Mouse (Mus musculus) cerebellum, postnatal 10 days (tissue): ENCODE data around the gene 1300017J02Rik.

ENCODE experiments used
- DNase-seq, 2 experiments: peaks; one replicate each; pipeline ENCODE4 v3.0.0; 2021; ENCODE audit warnings: mixed read lengths in 2 of 2

1300017J02Rik gene

DNA sequence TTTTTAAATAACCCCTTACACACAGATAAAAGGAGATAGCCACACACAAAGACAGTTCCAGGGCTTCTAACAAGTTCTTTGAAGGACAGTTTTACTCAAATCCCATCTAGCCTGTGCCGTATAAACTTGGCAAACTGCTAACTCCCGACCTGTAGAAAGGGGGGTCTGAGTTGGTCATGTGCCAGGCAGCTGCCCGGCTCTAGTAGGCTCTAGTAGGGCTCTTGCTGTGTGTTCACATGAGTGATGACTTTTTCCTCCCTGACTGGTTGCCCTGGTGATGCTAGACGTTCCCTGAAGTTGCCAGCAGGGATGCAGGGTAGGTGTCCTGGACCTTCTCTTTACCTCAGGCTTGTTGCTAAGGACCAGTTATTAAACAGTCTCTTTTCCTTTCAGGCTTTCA lies 33.8 kb downstream of the 1300017J02Rik start:
- peak in 1 of 2 experiments; percentile 25 for DNase-seq

DNA sequence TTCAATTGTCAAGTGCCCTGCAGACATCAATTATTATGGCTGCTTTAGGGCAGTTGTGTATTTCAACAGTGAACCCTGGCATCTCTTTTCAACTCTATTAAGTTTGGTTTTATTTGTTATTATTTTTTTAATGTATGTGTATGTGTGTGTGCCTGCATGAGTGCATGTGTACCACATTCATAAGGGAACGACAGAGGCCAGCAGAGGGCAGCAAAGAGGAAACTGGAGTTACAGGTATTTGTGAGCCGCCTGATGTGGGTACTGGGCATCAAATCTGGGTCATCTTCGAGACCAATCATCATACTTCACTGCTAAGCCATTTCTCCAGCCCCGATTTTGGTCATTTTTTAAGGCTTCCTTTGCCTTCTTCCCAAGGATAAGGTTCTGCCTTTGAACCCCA lies 39.1 kb downstream of the 1300017J02Rik start:
- no peak for DNase-seq

DNA sequence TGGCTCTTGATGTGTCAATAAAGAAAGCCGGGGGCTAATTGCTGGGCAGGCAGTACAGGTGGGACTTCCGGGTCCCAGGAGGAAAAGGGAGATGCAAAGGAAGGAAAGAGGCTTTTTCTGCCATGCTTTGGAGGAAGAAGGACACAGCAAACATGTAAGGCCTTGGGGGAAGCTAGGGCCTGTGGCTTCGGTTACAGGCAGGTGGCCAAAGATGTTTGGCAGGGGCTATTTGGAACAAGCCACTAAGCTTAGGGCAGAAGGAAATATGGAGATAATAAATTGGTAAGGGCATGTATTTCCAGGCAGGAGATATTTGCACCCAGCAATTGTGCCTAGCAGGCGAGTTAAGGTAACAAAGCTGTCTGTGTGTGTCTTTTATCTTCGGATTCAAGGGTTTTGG lies 52.0 kb downstream of the 1300017J02Rik start:
- peak; percentile 90 to 92 for DNase-seq

DNA sequence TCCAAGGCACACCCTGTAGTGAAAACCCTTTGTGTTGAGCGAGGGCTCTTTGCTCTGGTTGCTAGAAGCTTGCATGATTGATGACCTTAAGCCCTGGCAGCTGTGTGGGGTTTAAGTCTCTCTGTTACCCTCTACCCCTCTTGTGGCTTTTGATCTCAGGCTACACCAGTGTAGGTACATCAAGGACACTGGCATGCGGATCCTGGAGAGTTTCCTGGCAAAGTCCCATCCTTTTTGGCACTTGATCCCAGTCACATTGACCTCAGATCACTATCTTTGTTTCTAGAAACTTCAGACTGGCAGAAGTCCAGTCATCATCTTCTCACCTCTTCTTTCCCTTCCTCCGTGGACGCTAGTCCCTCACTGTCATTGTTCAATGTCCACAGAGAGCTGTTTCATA lies 56.3 kb downstream of the 1300017J02Rik start:
- DNase-seq, result no peak

DNA sequence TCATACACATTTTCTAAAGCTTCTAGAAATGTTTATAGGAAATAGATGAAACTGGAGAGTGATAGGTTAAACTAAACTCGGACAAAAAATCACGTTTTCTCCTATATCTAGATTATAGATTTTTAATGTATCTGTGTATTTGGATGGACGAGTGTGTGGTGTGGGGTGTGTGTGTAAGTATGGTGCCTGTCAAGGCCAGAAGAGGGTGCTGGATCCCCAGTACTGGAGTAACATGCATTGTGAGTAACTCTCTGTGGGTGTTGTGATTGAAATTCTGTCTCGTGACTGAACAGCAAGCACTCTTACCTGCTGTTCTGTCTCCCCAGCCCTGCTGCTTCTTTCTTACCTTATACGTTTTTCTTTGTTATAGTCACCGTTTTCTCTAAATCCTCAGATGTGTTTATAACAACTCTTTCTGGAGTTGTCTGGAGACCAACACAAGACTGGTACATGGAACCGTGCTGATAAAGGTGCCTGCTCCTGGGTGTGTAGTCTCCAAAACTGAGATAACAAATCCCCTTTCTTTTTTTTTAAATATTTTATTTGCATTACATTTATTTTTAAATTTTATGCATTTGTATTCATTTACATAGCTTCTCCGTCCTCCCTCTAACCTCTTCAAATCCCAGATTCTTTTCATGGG lies 58.2 kb downstream of the 1300017J02Rik start:
- DNase-seq, result no peak

DNA sequence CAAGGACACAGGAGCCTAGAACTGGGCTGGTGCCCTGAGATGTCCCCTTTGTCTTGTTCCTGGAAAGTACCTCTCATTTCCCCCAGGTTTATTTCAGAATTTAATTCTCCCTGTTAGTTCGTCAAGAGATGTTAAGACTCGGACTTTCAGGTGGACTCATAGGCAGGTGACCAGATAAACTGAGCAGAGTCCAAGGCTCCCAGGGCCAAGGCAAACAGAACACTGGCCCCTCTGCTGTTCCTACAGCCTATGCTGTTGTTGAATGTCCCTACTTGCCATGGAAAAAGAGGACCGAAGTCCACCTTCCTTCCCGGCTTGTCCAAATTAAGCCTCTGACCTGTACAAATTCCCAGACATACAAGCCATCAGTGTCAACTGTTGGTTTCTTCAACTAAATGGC lies 61.2 kb downstream of the 1300017J02Rik start:
- DNase-seq, result no peak

DNA sequence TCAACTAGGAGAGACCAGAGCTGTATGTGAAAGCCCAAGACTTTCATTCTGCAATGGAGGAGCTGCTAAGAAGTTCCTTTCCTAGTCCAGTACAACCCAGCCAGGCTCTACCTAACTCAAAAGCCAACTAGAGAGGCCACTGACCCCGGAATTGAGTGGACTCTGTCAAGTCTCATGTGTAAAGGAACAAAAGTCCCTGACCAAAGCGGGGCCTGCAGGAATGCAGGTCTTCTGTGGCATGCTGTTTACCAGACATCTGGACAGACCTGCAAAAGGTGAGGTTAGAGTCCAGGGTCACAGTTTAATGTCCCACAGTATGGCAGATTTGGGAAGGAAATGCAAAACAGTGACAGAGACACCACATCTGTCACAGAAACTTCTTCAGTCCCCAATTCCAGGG lies 63.7 kb downstream of the 1300017J02Rik start:
- no peak for DNase-seq

DNA sequence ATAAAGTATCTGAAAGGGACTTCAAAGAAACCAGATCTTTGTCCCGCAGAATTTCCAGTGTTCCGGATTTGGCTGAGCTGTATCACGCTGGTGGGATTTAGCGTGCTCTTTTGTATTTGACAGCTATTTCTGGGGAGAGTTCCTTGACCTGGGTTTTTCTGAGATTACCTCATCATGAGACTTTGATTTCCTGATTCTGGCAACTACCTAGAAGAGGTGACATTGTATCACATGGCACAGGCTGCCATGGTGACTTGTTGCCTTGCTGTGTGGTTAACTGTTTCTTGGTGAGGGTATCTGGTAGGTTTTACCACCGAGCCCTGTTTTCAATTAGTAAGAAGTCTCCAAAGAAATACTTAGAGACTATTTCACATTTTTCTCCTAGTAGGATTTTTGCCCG lies 65.4 kb downstream of the 1300017J02Rik start:
- no peak for DNase-seq

DNA sequence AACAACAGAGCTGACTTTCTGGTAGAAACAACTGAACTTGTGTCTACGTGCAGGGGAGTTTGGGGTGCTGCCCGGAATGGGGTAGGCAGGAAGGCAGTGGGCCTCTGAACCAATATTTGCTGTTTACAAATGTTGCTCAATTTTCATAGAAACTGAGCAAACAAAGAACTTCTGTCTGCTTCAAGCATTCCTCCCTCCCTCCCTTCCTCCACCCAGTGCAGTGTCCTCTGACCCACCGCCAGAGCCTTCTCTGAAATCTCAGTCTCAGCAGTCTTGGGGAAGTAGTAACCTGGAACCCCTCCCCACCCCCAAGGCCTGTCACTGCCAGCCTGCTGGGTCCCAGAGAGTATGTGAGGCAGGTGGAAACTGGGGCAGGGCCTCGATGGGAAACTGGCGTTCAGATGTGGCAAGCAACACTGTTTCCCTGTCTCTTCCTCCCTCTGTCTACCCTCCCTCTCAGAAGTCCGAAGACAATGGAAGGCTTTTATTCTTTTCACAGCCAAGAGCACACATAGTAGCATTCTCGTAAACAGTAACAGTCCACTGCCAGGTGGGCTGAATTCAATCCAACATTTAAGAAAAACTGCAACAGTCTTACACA lies 70.2 kb downstream of the 1300017J02Rik start:
- DNase-seq, result no peak

DNA sequence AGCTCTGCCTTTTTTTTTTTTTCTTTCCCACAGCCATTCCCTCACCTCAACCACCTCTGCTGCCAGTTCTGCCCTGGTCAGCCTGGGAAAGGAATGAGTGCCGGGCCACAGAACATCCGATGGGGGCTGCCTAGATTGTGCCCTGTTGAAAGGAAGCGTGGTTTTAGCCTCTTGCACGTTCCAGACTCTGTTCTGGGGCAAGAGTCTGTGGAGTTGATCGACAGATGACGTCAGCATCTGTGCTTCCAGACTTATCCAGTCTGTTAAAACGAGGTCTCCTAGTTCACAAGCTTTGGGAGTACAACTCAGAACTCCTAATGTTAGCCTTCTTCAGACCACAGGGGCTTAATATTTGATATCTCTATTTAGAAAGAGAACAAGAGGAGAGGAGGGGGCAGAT lies 70.8 kb downstream of the 1300017J02Rik start:
- DNase-seq, result no peak

DNA sequence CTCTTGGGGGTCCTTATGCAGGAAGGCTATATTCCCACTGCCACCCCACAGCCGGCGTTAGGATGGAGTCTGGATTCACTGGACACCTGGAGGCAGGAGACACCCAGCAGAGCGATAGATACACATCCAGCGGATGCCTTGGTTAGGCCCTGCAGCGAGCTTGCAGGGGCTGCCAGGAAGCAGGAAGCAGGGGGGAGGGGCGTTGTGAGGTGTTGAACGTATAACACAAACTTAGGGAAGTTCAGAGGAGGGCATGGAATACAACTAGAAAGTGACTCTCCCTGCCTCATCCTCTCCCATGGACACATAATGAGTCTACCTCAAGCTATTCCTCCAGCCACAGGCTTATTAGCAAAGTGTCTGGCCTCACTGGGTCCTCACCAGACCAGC lies 71.9 kb downstream of the 1300017J02Rik start:
- DNase-seq, result no peak

DNA sequence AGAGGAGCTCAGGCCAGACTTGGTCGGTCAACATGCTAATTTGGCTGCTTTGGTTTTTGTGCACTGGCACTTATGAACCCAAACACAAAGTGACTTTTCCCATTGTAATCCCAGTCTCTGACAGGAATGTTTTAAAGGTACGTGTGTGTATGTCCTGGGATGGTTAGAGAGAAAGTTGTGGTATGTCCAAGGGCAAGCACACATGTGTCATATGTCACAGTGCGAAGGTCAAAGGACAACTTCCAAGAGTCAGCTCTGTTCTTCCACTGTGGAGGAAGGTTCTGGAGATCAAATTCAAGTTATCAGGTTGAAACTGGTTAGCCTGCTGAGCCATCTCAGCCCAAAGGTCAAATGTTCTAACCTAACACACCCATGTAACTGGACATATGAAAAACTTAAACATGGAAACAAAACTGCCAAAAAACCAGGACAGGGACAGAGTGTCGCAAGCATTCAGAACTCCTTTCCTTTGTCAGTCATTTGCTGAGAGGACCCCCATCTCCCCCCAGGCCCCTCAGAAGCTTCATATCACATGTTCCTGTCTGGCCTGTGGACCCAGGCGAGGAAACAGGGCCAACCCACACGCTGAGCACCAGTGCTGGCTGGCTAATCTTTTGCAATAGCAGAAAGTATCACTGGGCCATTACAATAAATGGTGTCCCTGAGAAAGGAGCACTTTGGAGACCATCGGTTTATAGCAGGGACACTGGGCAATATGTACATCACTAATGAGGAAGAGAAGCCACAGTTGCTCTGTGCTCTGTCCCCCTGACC lies 72.5 kb downstream of the 1300017J02Rik start:
- no peak for DNase-seq

DNA sequence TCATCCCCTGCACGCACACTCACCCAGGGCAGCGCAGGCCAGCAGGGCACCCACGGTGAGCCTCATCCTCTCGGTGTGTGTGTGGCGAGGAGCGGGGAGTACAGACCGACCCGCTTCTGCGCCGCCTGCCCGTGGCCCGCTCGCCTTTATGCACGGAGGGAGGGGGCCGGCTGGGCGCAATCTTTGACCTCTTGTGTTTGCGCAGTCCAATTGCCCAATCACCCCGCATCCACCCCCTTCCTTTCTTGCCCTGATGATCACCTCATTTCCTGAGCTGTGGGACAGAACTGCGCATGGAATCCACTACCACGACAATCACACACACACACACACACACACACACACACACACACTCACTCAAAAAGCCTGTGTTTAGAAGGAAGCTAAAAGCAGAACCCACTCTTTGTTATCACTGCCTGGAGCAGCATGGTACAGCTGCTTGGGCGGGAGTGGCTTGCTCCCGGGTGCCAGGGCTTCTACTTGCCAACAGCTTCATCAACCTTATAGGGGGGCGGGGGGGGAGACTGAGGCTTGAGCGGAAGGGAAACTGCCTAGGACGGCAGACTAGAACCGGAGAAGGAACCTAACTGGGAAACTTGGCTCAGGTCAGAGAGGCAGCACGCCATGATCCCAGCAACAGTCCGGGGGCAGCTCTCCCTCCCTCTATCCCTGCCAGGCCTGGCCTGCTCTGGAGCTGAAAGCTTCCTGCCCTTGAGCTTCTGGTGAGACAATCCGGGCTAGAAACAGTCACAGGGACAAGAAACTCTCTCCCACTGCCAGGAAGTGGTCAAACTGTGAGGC lies 74.5 kb downstream of the 1300017J02Rik start, which contains the start of the genes Gm20425 and Trf:
Gm20425 (minus strand) TSS at position 157 of the 801 bp plus-strand sequence.
Trf (minus strand) TSS at position 294 of the 801 bp plus-strand sequence.
- peak; percentile 59 to 64 for DNase-seq

DNA sequence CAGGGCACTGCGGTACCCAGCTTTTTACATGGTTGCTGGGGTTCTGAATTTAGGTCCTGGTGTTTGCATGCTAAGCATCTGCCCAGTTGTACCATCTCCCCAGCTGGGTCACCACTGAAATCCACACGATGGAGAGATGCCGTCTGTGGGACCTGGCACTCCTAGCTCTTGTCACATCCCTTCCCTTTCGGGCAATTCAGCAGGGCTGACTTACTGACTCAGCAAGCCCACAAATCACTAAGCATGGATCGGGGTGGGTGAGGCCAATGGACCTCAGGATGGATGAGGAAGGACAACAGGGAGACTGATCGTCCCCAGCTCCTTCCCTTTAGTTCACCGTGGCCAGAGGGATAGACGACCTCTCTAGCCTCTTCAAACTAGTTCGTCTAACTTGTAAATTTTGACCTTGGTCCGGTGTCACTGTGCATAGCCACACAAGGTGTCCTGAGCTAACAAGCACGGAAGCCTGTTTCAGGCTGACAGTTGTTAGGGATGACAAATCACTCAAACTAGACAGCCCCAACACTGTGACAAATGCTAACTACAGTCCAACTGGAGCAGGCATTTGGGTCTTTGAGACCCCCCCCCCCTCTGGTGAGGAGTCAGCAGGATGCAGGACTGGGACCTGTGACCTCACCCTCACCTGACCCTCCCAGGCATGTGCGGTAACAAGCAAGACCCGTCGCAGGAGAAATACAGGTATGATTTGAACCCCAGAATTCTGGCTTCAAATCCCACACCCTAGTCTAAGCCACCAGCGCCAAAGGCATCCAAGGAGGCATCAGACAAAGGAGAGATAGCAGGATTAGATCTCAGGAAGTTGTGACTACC lies 75.6 kb downstream of the 1300017J02Rik start:
- DNase-seq, result no peak

DNA sequence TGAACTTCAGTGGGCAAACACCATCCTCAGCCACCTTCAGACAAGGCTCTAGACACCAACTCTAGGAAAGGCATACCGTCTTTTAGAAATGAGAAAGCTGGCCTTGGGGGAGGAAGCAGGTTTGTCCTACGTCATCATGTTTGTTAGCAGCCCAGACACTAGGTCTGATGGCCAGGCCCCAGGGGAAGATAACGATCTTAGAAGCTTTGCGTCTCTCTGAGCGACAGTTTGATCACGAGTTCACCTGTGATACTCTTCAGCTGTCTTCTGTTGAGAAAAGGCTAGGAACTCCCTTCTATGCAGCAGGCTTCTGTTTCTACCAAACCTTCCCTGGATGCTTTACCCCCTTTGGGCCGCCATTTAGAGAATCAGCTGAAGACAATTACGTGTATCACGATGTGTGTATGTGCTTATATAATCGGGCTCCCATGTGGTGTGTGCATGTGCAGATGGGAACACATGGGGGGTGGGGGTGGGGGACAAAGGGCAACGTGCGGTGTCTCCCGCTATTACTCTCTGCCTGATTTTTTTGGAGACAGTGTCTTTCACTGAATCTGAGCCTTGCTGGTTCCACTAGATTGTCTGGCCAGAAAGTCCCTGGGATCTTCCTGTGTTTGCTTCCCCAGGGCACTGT lies 76.4 kb downstream of the 1300017J02Rik start:
- DNase-seq, result no peak

DNA sequence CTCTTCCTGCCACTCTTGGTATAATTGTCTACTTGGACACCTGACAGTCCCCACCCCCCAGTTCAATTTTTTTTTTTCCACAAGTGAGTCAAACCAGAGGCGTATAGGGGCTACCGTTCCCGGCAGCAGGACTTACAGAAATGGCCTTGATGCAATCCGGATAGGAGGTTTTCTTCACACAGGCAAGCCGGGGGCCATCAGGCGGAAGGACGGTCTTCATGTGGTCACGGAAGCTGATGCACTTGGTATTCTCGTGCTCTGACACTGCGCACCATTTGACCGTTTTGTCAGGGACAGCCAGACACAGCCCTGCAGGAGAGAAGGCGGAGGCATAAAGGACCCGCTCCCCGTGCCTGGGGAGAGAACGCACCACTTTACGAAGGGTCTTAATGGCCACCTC lies 77.1 kb downstream of the 1300017J02Rik start:
- DNase-seq, result no peak

DNA sequence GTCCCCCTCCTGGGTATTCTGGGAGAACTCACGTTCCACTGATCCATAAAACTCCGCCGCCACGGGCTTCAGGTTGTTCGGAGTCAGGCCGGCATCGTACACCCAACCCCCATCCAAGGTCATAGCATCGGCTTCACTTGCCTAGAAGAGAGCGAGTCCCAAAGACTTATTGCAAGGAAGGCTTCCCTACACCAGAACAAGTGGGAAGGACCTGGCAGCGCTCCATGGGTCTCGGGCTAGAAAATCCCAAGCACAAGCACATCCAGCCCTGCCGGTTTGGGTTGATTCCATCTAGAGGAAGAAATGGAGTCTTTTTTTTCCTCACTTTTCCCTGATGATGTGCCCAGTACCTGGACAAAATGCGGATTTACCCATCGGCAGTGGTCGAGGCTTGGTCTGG lies 78.1 kb downstream of the 1300017J02Rik start:
- peak; percentile 50 to 55 for DNase-seq

DNA sequence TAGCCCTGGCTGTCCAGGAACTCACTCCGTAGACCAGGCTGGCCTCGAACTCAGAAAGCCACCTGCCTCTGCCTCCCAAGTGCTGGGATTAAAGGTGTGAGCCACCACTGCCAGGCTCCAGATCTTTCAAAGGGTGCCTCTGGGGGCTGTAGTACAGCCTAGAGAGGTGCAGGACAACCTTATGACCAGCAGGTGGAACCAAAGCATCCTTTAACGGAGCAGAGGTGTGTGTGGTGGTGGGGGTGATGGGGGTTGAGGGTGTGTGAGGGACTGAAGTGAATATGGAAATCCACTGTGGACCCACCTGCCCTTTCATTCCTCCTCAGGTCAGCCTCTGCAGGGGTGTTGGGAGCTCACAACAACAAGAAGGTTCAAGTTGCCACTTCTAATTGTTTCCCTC lies 79.4 kb downstream of the 1300017J02Rik start:
- peak; percentile 43 to 57 for DNase-seq

DNA sequence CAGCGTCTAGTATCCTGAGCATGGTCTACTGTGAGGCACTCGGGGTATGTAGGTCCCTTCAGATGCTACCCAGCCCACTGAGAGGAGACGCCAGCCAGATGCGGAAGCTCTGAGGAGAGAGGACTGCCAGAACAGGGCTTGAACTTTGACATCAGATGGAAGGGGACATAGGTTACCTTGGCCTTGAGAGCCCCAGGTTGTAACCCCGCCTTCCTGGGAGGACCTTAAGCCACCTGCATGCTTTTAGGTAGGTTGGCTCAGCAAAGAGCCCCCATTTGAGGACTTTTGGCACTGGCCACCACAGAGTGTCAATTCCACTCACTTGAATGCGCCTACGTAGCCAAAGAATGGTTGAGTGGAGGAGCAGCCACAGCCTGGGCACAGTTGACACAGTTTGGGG lies 80.2 kb downstream of the 1300017J02Rik start:
- DNase-seq, result no peak

DNA sequence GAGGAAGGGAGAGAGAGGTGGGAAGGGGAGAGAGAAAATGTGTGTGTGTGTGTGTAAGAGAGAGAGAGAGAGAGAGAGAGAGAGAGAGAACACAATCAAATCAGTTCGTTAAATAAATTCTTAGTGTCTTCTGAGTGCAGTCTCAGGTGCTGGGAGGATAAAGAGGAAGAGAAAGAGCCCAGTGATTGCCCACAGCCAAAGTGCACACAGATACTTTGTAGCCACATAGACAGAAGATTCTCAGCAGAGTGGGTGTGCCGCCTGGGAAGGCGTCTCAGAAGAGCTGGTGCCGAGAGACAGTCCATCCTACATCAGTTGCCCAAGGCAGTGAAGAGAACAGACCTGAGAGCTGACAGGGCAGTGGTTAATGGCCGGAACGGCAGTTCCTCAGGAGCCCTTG lies 90.6 kb downstream of the 1300017J02Rik start:
- no peak for DNase-seq

DNA sequence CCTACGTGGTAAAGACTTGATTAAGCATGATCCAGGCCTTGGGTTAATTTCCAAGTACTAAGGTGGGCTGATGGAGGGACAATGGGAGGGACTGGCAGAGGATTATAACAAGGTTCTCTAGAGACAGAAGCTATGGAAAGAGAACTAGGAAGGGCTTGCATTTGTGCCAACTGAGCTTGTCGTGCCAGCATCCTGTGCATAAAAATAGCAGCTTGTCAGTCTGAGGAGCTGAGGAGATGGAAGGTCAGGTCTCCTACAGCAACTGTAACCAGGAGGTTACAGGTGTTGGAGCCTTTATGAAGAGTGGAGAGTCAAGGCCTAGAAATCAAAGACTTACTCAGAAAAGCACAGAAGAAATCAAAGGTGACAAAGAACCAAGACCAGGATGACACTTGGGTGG lies 91.3 kb downstream of the 1300017J02Rik start:
- no peak for DNase-seq
